Mouse (Mus musculus) hindbrain, embryonic 11.5 days (tissue): ENCODE measurements around the gene Tarbp2. TPM values are rescaled to one million over a fixed set of nuclear protein-coding genes. Genes with fewer than 3 reads are reported as not detected.

ENCODE experiments used
- ATAC-seq: fragments of 200-750 bp; cut with Nextera tagmentation; 2 replicates; pipeline ENCODE4 v1.8.0; 2017; ENCODE audit warnings: mild to moderate bottlenecking, moderate TSS enrichment, moderate library complexity; ENCODE audit not compliant: low FRiP score
- DNase-seq: peaks from one replicate; pipeline ENCODE4 v3.0.0-alpha.2; 2015; ENCODE audit warnings: low spot score
- H3K27ac ChIP-seq: fragments of 300-500 bp; sonication (generic); 2 replicates; pipeline ENCODE4 v1.5.1; 2014; ENCODE audit warnings: mild to moderate bottlenecking, low read depth, low read length
- H3K27me3 ChIP-seq: fragments of 300-500 bp; sonication (generic); 2 replicates; pipeline ENCODE4 v1.6.1; 2014; ENCODE audit warnings: mild to moderate bottlenecking, low read length, moderate library complexity, mixed read lengths; ENCODE audit not compliant: control insufficient read depth, insufficient read depth
- H3K36me3 ChIP-seq: fragments of 300-500 bp; sonication (generic); 2 replicates; pipeline ENCODE4 v1.6.1; 2014; ENCODE audit warnings: mild to moderate bottlenecking, low read length, moderate library complexity, mixed read lengths; ENCODE audit not compliant: control insufficient read depth, insufficient read depth
- H3K4me1 ChIP-seq: fragments of 300-500 bp; sonication (generic); replicated peaks from 2 replicates; pipeline ENCODE4 v1.6.1; 2014; ENCODE audit warnings: low read length, mixed read lengths; ENCODE audit not compliant: control insufficient read depth, insufficient read depth
- H3K4me2 ChIP-seq: fragments of 300-500 bp; sonication (generic); replicated peaks from 2 replicates; pipeline ENCODE4 v1.6.1; 2014; ENCODE audit warnings: mild to moderate bottlenecking, low read depth, low read length
- H3K4me3 ChIP-seq: fragments of 300-500 bp; sonication (generic); 2 replicates; pipeline ENCODE4 v1.5.1; 2014; ENCODE audit warnings: low read depth, low read length
- H3K9ac ChIP-seq: fragments of 300-500 bp; sonication (generic); 2 replicates; pipeline ENCODE4 v1.6.1; 2014; ENCODE audit warnings: low read depth, low read length
- H3K9me3 ChIP-seq: fragments of 300-500 bp; sonication (generic); 2 replicates; pipeline ENCODE4 v1.6.1; 2016; ENCODE audit warnings: low read length; ENCODE audit not compliant: control insufficient read depth
- WGBS: fragments of 180-500 bp; shearing (Covaris S2); extraction: QIAGEN DNeasy Blood & Tissue Kit; methylation state at CpG from one replicate; pipeline ENCODE4 v1.1.7; 2014; 5-methylcytosine and 5-hydroxymethylcytosine counted together
- polyA plus RNA-seq: library from polyadenylated mRNA; unstranded; fragments of >200 nt; fragmentation: Nextera tagmentation; extraction: Ambion mirVana; gene quantifications from 2 replicates; pipeline ENCODE4 v1.2.1, GENCODE M21; 2014

Gene Tarbp2
- 85.2 and 86.3 TPM in 2 replicates for polyA plus RNA-seq

DNA sequence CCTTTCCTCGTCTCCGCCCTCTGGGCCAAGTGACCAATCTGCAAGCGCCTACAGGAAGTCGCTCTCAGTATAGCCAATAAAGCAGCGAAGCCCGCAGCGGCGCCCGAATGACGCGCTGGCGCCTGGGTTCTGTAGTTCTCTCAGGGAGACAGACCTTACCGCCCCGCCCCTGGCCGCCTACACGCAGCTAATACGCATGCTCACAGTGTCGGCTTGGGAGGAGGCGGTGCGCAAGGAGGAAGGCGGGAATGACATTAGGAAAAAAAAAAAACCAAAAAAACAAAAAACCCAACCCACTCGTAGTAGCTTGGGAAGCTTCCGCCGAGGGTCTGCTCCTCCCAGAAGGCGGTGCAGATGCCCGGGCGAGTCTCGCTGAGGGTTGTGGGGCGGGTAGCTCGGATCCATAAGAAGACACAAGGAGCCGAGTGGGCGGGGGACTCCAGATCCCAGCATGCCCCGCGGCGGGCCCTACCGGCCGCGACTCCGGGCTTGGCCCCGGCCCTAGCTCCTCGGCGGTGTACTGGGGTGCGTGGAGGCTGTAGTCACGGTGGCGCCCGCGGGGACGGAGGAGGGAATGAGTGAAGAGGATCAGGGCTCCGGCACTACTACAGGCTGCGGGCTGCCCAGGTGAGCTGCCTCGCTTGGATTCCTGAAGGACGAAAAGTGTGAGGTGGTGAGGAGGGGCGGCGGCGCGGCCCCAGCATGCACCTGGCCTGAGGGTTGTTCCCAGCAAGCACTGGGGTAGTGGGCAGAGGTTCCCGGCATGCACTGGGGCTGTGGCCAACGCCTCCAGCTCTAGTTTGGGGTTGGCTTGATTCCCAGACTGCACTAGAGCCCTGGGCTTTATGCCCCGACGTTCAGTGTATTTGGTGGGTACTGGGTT lies at the start of gene Tarbp2:
Tarbp2 (plus strand) TSS at position 217 of the 883 bp plus-strand sequence.
- ATAC-seq (peak; percentile 90), DNase-seq (peak; percentile 98)
- H3K9me3 ChIP-seq, result no peaks in the 10 kb centered on the region
- no peaks in the 10 kb centered on the region for H3K27me3 ChIP-seq
- H3K4me2 ChIP-seq, result peak within 1 kb of the TSS; percentile 82
- H3K4me1 ChIP-seq, result peaks cover 5% of the 10 kb centered on the region
- H3K36me3 ChIP-seq, result 0 out of 2 replicates have a peak, but pooled peaks cover 3% of the 10 kb centered on the region
- peak within 1 kb of the TSS; percentile 60 for H3K4me3 ChIP-seq
- peak within 1 kb of the TSS; percentile 91 for H3K9ac ChIP-seq
- peak within 1 kb of the TSS; percentile 97 for H3K27ac ChIP-seq
- under 1% methylated on average over 60 of the region's 60 CpGs for WGBS

DNA sequence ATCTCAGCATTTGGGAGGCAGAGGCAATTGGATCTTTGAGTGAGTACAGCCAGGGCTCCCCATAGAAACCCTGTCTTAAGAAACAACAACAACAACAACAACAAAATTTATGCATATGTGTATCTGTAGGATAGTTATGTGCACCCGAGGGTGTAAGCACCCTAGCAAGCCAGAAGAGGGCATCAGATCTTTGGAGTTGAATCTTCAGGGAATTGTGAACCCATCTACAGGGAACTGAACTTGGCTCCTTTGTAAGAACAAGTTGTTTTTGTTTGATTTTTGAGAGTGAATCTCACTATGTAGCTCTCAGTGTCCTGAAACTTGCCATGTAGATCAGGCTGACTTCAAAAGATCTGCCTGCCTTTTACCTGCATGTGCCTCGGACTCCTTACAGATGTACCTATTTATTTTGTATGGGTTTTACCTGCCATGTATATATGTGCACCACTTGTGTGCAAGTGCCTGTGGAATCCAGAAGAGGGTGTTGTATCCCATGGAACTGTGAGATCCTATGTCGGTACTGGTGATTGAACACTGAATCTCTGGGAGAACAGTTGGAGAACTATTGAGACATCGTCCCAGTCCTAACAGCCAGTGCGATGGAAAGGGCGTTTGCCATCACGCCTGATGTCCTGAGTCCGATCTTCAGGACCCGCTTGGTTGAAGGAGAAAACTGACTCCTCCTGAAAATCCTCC lies 49.2 kb upstream of the Tarbp2 start:
- no peak for ATAC-seq
- Histone ChIP-seq H3K4me3 (no peak overlapping the region), H3K27me3 (no peaks in the 10 kb centered on the region), H3K4me1 (no peaks in the 10 kb centered on the region), H3K9ac (no peak overlapping the region), H3K36me3 (no peaks in the 10 kb centered on the region), H3K27ac (no peak overlapping the region), H3K4me2 (no peak overlapping the region), H3K9me3 (no peaks in the 10 kb centered on the region)
- no peak for DNase-seq
- WGBS, result 94% methylated on average over 9 of the region's 9 CpGs

DNA sequence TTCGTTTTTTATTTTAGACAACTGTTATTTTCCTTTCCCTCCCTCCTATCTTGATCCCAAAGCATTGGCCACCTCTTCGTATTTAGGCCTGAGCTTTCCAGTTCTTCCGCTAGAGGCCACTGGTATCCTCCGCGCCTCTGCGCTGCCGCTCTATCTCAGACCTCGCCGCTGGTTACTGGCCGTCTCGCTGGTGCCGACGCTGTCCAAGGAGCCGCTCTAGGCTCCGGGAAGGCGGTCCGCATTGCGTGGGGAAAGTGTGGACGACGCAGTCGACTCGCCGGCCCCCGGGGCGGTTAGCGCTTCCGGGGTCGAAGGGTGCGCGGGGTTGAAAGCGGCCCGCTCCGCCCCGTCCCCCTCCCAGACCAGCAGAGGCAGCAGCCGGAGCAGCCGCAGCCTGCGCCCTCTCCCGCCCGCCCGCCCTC lies 47.8 kb upstream of the Tarbp2 start, which contains the start of gene Pcbp2:
Pcbp2 (plus strand) TSS at position 357 of the 422 bp plus-strand sequence.
- peak within 1 kb of the TSS; percentile 41 for H3K4me2 ChIP-seq
- no peaks in the 10 kb centered on the region for H3K27me3 ChIP-seq
- peak within 1 kb of the TSS; percentile 85 for H3K9ac ChIP-seq
- DNase-seq (peak; percentile 97), ATAC-seq (peak; percentile 99)
- H3K4me1 ChIP-seq, result no peaks in the 10 kb centered on the region
- H3K27ac ChIP-seq, result peak within 1 kb of the TSS; percentile 96
- 1% methylated on average over 32 of the region's 40 CpGs for WGBS
- peaks cover 8% of the 10 kb centered on the region for H3K36me3 ChIP-seq
- peak within 1 kb of the TSS; percentile 77 for H3K4me3 ChIP-seq
- H3K9me3 ChIP-seq, result no peaks in the 10 kb centered on the region

DNA sequence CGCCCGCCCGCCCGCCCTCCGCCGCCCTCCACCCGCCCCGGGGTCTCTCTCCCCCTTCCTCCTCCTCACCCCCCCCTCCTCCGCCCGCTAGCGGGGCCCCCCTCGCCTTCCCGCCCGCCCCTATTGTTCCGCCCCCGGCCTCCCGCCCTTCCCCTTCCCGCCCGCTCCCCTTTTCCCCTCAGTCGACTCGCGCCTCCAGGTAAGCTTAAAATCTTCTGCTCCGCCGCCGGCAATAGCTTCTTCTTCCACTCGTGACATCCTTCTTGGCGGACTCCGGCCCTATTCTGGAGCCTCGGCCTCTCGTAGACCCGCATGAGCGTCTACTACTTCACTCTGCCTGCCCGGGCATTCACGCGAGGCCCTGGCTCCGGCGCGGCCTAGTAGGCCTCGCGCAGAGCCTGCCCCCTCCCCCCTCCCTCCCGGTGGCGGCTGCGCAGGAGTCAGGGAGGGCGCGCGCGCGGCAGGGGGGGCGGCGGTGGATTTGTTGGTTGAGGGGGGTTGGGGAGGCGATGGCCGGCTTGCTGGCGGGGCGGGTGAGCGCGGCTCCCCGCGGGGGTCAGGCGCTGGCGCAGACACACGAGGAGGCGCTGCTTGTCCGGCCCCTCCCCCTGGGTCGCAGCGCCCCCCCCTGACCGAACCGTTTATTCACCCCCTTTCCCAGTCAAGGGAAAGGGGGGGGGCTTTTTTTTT lies 47.2 kb upstream of the Tarbp2 start:
- no peaks in the 10 kb centered on the region for H3K27me3 ChIP-seq
- 0% methylated on average over 42 of the region's 67 CpGs for WGBS
- no peaks in the 10 kb centered on the region for H3K4me1 ChIP-seq
- H3K9ac ChIP-seq, result peak overlapping the region; percentile 85
- peak overlapping the region; percentile 77 for H3K4me3 ChIP-seq
- peak overlapping the region; percentile 41 for H3K4me2 ChIP-seq
- H3K36me3 ChIP-seq, result peaks cover 13% of the 10 kb centered on the region
- peak; percentile 86 for ATAC-seq
- H3K9me3 ChIP-seq, result no peaks in the 10 kb centered on the region
- peak; percentile 86 for DNase-seq
- H3K27ac ChIP-seq, result peak overlapping the region; percentile 96

DNA sequence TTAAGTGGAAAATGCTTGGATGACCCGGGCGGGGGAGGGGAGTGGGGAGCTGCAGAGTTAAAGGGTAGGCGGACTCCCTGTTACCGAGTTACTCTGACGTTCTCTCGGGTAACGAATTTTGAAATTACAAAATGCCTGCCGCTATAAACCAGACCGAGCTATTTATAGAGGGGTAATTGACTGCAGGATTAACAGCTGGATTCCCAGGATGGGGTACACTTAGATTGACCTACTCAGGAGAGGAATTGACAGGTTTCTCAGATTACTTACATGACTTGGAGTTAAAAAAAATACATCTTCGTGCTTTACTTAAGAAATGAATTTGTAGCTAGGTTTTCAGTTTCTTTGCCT lies 46.7 kb upstream of the Tarbp2 start:
- Histone ChIP-seq H3K4me2 (peak overlapping the region; percentile 41), H3K9ac (peak overlapping the region; percentile 85), H3K36me3 (peaks cover 18% of the 10 kb centered on the region), H3K27me3 (no peaks in the 10 kb centered on the region), H3K9me3 (no peaks in the 10 kb centered on the region), H3K4me1 (no peaks in the 10 kb centered on the region), H3K4me3 (peak overlapping the region; percentile 77), H3K27ac (peak overlapping the region; percentile 96)
- 1% methylated on average over 10 of the region's 10 CpGs for WGBS
- peak; percentile 10; the same call in 1 of the 2 replicates for ATAC-seq
- DNase-seq, result no peak

DNA sequence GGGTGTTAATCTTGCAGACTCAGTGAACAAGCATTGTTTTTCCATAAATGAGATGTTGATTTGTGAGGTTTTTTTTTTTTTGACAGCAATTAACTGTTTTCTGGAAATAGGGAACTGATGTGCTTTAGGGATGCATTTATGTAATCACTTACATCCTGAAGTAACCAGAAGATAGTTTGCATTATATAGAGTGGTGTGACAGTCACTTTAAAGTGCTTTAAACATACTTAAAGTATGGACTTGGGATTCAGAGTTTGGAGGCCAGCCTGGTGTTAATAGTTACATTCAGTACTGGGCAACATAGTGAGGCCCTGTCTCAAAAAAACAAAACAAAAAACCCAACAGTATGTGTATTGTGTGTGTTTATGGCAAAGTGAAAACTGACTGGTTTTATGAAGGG lies 46.3 kb upstream of the Tarbp2 start:
- Histone ChIP-seq H3K4me2 (peak overlapping the region; percentile 41), H3K9ac (peak overlapping the region; percentile 42; the same call in 1 of the 2 replicates), H3K27ac (no peak overlapping the region), H3K4me3 (peak overlapping the region; percentile 77), H3K27me3 (no peaks in the 10 kb centered on the region), H3K9me3 (no peaks in the 10 kb centered on the region), H3K36me3 (peaks cover 21% of the 10 kb centered on the region), H3K4me1 (no peaks in the 10 kb centered on the region)
- DNase-seq, result no peak
- ATAC-seq, result no peak

DNA sequence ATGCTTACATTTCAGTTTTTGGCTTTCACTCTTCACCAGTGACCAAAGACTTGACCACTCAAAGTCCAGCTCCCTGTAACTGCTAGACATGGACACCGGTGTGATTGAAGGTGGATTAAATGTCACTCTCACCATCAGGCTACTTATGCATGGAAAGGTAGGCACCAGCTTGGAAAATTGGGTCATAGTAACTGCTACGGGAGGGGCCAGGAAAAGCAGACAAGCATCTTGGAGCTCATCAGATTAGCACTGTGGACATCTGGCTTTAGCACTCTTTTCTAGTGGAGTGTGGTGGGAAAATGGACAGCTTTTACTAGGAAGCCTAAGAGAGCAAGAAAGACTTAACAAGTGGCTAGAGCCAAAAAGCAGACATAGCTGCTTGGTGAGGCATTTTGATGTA lies 44.7 kb upstream of the Tarbp2 start:
- no peak overlapping the region for H3K9ac ChIP-seq
- H3K36me3 ChIP-seq, result peaks cover 21% of the 10 kb centered on the region
- H3K4me3 ChIP-seq, result no peak overlapping the region
- H3K9me3 ChIP-seq, result no peaks in the 10 kb centered on the region
- H3K4me2 ChIP-seq, result no peak overlapping the region
- DNase-seq (no peak), ATAC-seq (no peak)
- H3K27me3 ChIP-seq, result no peaks in the 10 kb centered on the region
- H3K27ac ChIP-seq, result no peak overlapping the region
- no peaks in the 10 kb centered on the region for H3K4me1 ChIP-seq
- 79% methylated on average over 2 of the region's 2 CpGs for WGBS

DNA sequence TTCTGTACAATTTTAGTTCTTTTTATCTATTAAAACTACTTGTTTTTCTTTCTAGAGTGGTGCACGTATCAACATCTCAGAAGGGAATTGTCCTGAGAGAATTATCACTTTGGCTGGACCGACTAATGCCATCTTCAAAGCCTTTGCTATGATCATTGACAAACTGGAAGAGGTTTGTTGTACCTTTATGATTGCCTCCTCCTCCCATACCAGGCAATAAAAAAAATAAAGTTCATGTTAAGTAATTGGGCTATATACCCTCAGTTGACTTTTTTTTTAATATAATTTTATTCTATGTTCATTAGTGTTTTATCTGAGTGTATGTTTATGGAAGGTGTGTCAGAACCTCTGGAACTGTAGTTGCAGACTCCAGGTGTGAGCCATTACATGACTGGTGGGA lies 43.5 kb upstream of the Tarbp2 start:
- no peak overlapping the region for H3K9ac ChIP-seq

More for the DNA sequence above, 43.5 kb upstream of the Tarbp2 start:
- no peak for DNase-seq
- WGBS, result 93% methylated on average over 2 of the region's 2 CpGs
- no peak overlapping the region for H3K27ac ChIP-seq
- no peak overlapping the region for H3K4me3 ChIP-seq
- no peaks in the 10 kb centered on the region for H3K4me1 ChIP-seq
- no peaks in the 10 kb centered on the region for H3K9me3 ChIP-seq
- no peaks in the 10 kb centered on the region for H3K27me3 ChIP-seq
- H3K36me3 ChIP-seq, result peaks cover 21% of the 10 kb centered on the region
- H3K4me2 ChIP-seq, result no peak overlapping the region
- ATAC-seq, result no peak
